Comparison of ENCODE assay signal across 10 mouse cellular contexts in genomic region chr4:118273545-118273944, GRCm38 (mm10). TPM values are rescaled to one million over a fixed set of nuclear protein-coding genes. Genes with fewer than 3 reads are reported as not detected.
A peak's percentile ranks its signal among the peaks of the same experiment; 100 is the strongest.
DNase-seq lines count a peak whose midpoint lies in the region; ATAC-seq and TF ChIP-seq lines count a peak whose summit lies in the region.
"Had no signal": no experiment of that assay in that cellular context is flagged by ENCODE, and none has a peak within 500 bp of the region (broad histone marks: within the 10 kb centered on the region; RNA-seq: fewer than 3 reads in every experiment).

No protein-coding gene starts in this region.

- peak; percentile 33 for TF ChIP-seq CTCF in lung, postnatal 0 days (IDR thresholded peaks at IDR 0.05)

- H3K9ac ChIP-seq in forebrain, embryonic 12.5 days, result peak overlapping the region; percentile 9; the same call in 1 of the 2 replicates
- H3K9ac ChIP-seq in forebrain, embryonic 14.5 days (ENCODE audit: low read length), result no peak overlapping the region
- H3K9ac ChIP-seq in heart, embryonic 16.5 days (ENCODE audit: low read length), result no peak overlapping the region
- no peak overlapping the region for H3K9ac ChIP-seq in lung, postnatal 0 days (replicated peaks; ENCODE audit: low read depth)
- H3K9ac ChIP-seq: heart, embryonic 15.5 days had no signal

- no peak overlapping the region for H3K4me3 ChIP-seq in forebrain, embryonic 12.5 days (replicated peaks)
- H3K4me3 ChIP-seq in forebrain, embryonic 14.5 days (ENCODE audit: low read depth, low read length), result no peak overlapping the region
- H3K4me3 ChIP-seq in heart, embryonic 16.5 days (ENCODE audit: low read length), result no peak overlapping the region
- H3K4me3 ChIP-seq in lung, postnatal 0 days (ENCODE audit: low read depth, low read length), result no peak overlapping the region
- H3K4me3 ChIP-seq: heart, embryonic 15.5 days; myocyte had no signal

- peaks cover 55% of the 10 kb centered on the region for H3K36me3 ChIP-seq in forebrain, embryonic 12.5 days (replicated peaks)
- peaks cover 39% of the 10 kb centered on the region for H3K36me3 ChIP-seq in forebrain, embryonic 14.5 days (ENCODE audit: control insufficient read depth, insufficient read depth, low read length)
- H3K36me3 ChIP-seq in heart, embryonic 16.5 days (ENCODE audit: control insufficient read depth, insufficient read depth), result peaks cover 9% of the 10 kb centered on the region; the same call in 1 of the 2 replicates
- no peaks in the 10 kb centered on the region for H3K36me3 ChIP-seq in lung, postnatal 0 days (ENCODE audit: insufficient read depth, low read length)

- peaks cover 81% of the 10 kb centered on the region for H3K4me1 ChIP-seq in forebrain, embryonic 12.5 days
- peaks cover 54% of the 10 kb centered on the region for H3K4me1 ChIP-seq in forebrain, embryonic 14.5 days (ENCODE audit: control insufficient read depth, insufficient read depth, low read length)
- H3K4me1 ChIP-seq in heart, embryonic 16.5 days (ENCODE audit: control insufficient read depth, insufficient read depth, low read length), result peaks cover 57% of the 10 kb centered on the region
- H3K4me1 ChIP-seq in lung, postnatal 0 days (ENCODE audit: insufficient read depth, low read depth, low read length), result peaks cover 30% of the 10 kb centered on the region

- no peaks in the 10 kb centered on the region for H3K27me3 ChIP-seq in forebrain, embryonic 12.5 days
- H3K27me3 ChIP-seq in forebrain, embryonic 14.5 days (replicated peaks; ENCODE audit: control insufficient read depth, insufficient read depth, low read length), result no peaks in the 10 kb centered on the region
- H3K27me3 ChIP-seq in heart, embryonic 16.5 days (ENCODE audit: control insufficient read depth, insufficient read depth, low read length), result no peaks in the 10 kb centered on the region
- H3K27me3 ChIP-seq in lung, postnatal 0 days (replicated peaks; ENCODE audit: insufficient read depth, low read length), result no peaks in the 10 kb centered on the region
- H3K27me3 ChIP-seq: heart, embryonic 15.5 days had no signal

- peak; percentile 55 for TF ChIP-seq EP300 in lung, postnatal 0 days (IDR thresholded peaks at IDR 0.05)

- peak overlapping the region; percentile 98; the same call in 1 of the 2 replicates for H3K27ac ChIP-seq in forebrain, embryonic 12.5 days
- no peak overlapping the region for H3K27ac ChIP-seq in forebrain, embryonic 14.5 days (ENCODE audit: low read depth, low read length)
- H3K27ac ChIP-seq in heart, embryonic 16.5 days (ENCODE audit: low read length), result peak overlapping the region; percentile 1; the same call in 1 of the 2 replicates
- peak overlapping the region; percentile 88 for H3K27ac ChIP-seq in lung, postnatal 0 days (ENCODE audit: low read length)

- 29% methylated on average over 5 of the region's 5 CpGs for WGBS in forebrain, embryonic 12.5 days
- 40% methylated on average over 5 of the region's 5 CpGs for WGBS in forebrain, embryonic 14.5 days
- 56% methylated on average over 5 of the region's 5 CpGs for WGBS in heart, embryonic 16.5 days
- 35% methylated on average over 5 of the region's 5 CpGs for WGBS in lung, postnatal 0 days

- DNase-seq in forebrain, embryonic 14.5 days (ENCODE audit: low spot score), result no peak
- peak; percentile 81 to 95 for DNase-seq in kidney, postnatal 25 days
- peak; percentile 90 for DNase-seq in lung, postnatal 0 days (ENCODE audit: low spot score)
- no peak for DNase-seq in gastrocnemius, postnatal 10 days
- no peak for DNase-seq in right cerebral cortex, adult 2 months (ENCODE audit: low spot score in 2 of 2)
- DNase-seq in retina, postnatal 1 day, result no peak

- H3K4me2 ChIP-seq in forebrain, embryonic 12.5 days, result no peak overlapping the region
- no peak overlapping the region for H3K4me2 ChIP-seq in forebrain, embryonic 14.5 days (ENCODE audit: low read length)
- no peak overlapping the region for H3K4me2 ChIP-seq in heart, embryonic 16.5 days (ENCODE audit: low read depth, low read length)
- H3K4me2 ChIP-seq in lung, postnatal 0 days (replicated peaks; ENCODE audit: low read depth, low read length), result 0 out of 2 replicates have a peak overlapping the region, but pooled peaks have one; percentile 11
- H3K4me2 ChIP-seq: heart, embryonic 15.5 days had no signal

- ATAC-seq in forebrain, embryonic 12.5 days (ENCODE audit: low FRiP score), result no peak
- no peak for ATAC-seq in forebrain, embryonic 14.5 days
- no peak for ATAC-seq in heart, embryonic 16.5 days (replicated peaks; ENCODE audit: extremely low read depth, insufficient read depth, low FRiP score)
- peak; percentile 76 for ATAC-seq in lung, postnatal 0 days

- no peaks in the 10 kb centered on the region for H3K9me3 ChIP-seq in forebrain, embryonic 12.5 days
- H3K9me3 ChIP-seq in forebrain, embryonic 14.5 days (replicated peaks; ENCODE audit: control insufficient read depth, low read length), result no peaks in the 10 kb centered on the region
- peaks cover 5% of the 10 kb centered on the region; the same call in 1 of the 2 replicates for H3K9me3 ChIP-seq in heart, embryonic 16.5 days (replicated peaks; ENCODE audit: control insufficient read depth, low read length)
- no peaks in the 10 kb centered on the region for H3K9me3 ChIP-seq in lung, postnatal 0 days (ENCODE audit: low read length)
- H3K9me3 ChIP-seq: heart, embryonic 15.5 days had no signal

RNA-seq across cellular contexts. Expression of gene Ptprf, which starts 17.7 kb away (rescaled TPM):
- 118 and 122 TPM in 2 replicates for polyA plus RNA-seq in forebrain, embryonic 12.5 days (2016; fragmentation: Nextera tagmentation; extraction: Ambion mirVana)
- polyA plus RNA-seq in forebrain, embryonic 14.5 days (2014; fragmentation: Nextera tagmentation; extraction: Ambion mirVana), result 42.0 and 50.2 TPM in 2 replicates
- 22.9 and 27.7 TPM in 2 replicates for polyA plus RNA-seq in heart, embryonic 16.5 days (2015; fragmentation: Nextera tagmentation; extraction: Ambion mirVana)
- 65.1 and 85.0 TPM in 2 replicates for polyA plus RNA-seq in lung, postnatal 0 days (2015; fragmentation: Nextera tagmentation; extraction: Ambion mirVana)
- 10 to 100 TPM; 15.9 to 21.0 TPM for total RNA-seq in gastrocnemius, postnatal 10 days (2021)

Comparison
In these comparisons a context has a peak if more than half of its experiments do, and no peak if none do; other contexts are left out.
1. DNase-seq: peak in kidney, postnatal 25 days (2 of 2) and lung, postnatal 0 days (single experiment); none in forebrain, embryonic 14.5 days (single experiment), gastrocnemius, postnatal 10 days (single experiment), right cerebral cortex, adult 2 months (0 of 2) and retina, postnatal 1 day (single experiment).